Mouse (Mus musculus) thymus, adult 2 months (tissue): ENCODE results near the gene 2200002D01Rik. TPM values are rescaled to one million over a fixed set of nuclear protein-coding genes. Genes with fewer than 3 reads are reported as not detected.

ENCODE experiments used
- DNase-seq: peaks from one replicate; pipeline ENCODE4 v3.0.0; 2021
- H3K27ac ChIP-seq: fragments of 200-500 bp; 2 replicates; pipeline ENCODE4 v1.5.1; 2012; ENCODE audit warnings: low read length, control low read depth; ENCODE audit not compliant: control insufficient read depth, insufficient read depth
- H3K27me3 ChIP-seq: fragments of 200-500 bp; 2 replicates; pipeline ENCODE4 v1.6.1; 2012; ENCODE audit warnings: mild to moderate bottlenecking, low read length, moderate library complexity, mixed read lengths; ENCODE audit not compliant: control insufficient read depth, insufficient read depth
- H3K36me3 ChIP-seq: fragments of 200-500 bp; 2 replicates; pipeline ENCODE4 v1.6.1; 2012; ENCODE audit warnings: mild to moderate bottlenecking, low read length, moderate library complexity; ENCODE audit not compliant: control insufficient read depth, insufficient read depth
- H3K4me1 ChIP-seq: fragments of 200-500 bp; replicated peaks from 2 replicates; pipeline ENCODE4 v1.6.1; 2012; ENCODE audit warnings: low read length; ENCODE audit not compliant: control insufficient read depth, insufficient read depth
- H3K4me3 ChIP-seq: fragments of 200-500 bp; 2 replicates; pipeline ENCODE4 v1.5.1; 2012; ENCODE audit warnings: mild to moderate bottlenecking, low read length, control low read depth, moderate library complexity; ENCODE audit not compliant: control insufficient read depth, insufficient read depth
- CTCF ChIP-seq: fragments of 200-500 bp; IDR thresholded peaks from 2 replicates; pipeline ENCODE4 v1.5.1; 2012; ENCODE audit warnings: mild to moderate bottlenecking, control low read depth, low read length, moderate library complexity, borderline replicate concordance; ENCODE audit not compliant: control insufficient read depth, poor library complexity, insufficient read depth; ENCODE audit errors: extremely low read depth
- POLR2A ChIP-seq: fragments of 200-500 bp; IDR thresholded peaks from 2 replicates; pipeline ENCODE4 v1.6.1; 2012; ENCODE audit warnings: mild to moderate bottlenecking, low read length, control low read depth, moderate library complexity; ENCODE audit not compliant: control insufficient read depth, poor library complexity, insufficient read depth; ENCODE audit errors: extremely low read depth
- WGBS: fragments of 180-500 bp; shearing (Covaris S2); methylation state at CpG from one replicate; pipeline ENCODE4 v1.1.7; 2018; 5-methylcytosine and 5-hydroxymethylcytosine counted together
- polyA plus RNA-seq: library from polyadenylated mRNA; depleted of rRNA; stranded (reverse); fragments of >200 nt; gene quantifications from 2 replicates; pipeline ENCODE4 v1.2.3, GENCODE M21; 2012

The 2200002D01Rik gene
- polyA plus RNA-seq, 1 experiment, result 3.6 TPM

- DNase-seq, result no peak
- 80% methylated on average over 3 of the region's 3 CpGs for WGBS
- Histone ChIP-seq H3K36me3 (no peaks in the 10 kb centered on the region), H3K27ac (no peak overlapping the region), H3K4me3 (no peak overlapping the region), H3K27me3 (peaks cover 10% of the 10 kb centered on the region), H3K4me1 (peaks cover 9% of the 10 kb centered on the region)
- TF ChIP-seq POLR2A (no peak), CTCF (no peak)
Measured at GRCm38 (mm10) chr7:29231517-29231916, 16.7 kb downstream of the 2200002D01Rik start.

GRCm38 (mm10) chr7:29230560-29230959, 17.7 kb downstream of the 2200002D01Rik start:
- no peak for TF ChIP-seq POLR2A
- no peaks in the 10 kb centered on the region for H3K36me3 ChIP-seq
- H3K4me1 ChIP-seq, result peaks cover 9% of the 10 kb centered on the region
- no peak overlapping the region for H3K4me3 ChIP-seq
- 83% methylated on average over 3 of the region's 3 CpGs for WGBS
- no peak overlapping the region for H3K27ac ChIP-seq
- H3K27me3 ChIP-seq, result peaks cover 10% of the 10 kb centered on the region
- DNase-seq, result no peak

GRCm38 (mm10) chr7:29228202-29228601, 20.1 kb downstream of the 2200002D01Rik start:
- Histone ChIP-seq H3K27ac (no peak overlapping the region), H3K4me3 (no peak overlapping the region), H3K27me3 (peaks cover 10% of the 10 kb centered on the region), H3K36me3 (no peaks in the 10 kb centered on the region), H3K4me1 (peaks cover 18% of the 10 kb centered on the region)
- DNase-seq, result no peak
- no peak for TF ChIP-seq POLR2A
- TF ChIP-seq CTCF, result no peak
- WGBS, result 64% methylated on average over 4 of the region's 4 CpGs

- peaks cover 9% of the 10 kb centered on the region for H3K4me1 ChIP-seq
- H3K4me3 ChIP-seq, result no peak overlapping the region
- no peak for TF ChIP-seq CTCF
- no peak for TF ChIP-seq POLR2A
- no peaks in the 10 kb centered on the region for H3K36me3 ChIP-seq
- DNase-seq, result no peak
- no peaks in the 10 kb centered on the region for H3K27me3 ChIP-seq
- WGBS, result 94% methylated on average over 13 of the region's 13 CpGs
- H3K27ac ChIP-seq, result no peak overlapping the region
Measured at GRCm38 (mm10) chr7:29225520-29225919, 22.7 kb downstream of the 2200002D01Rik start.

GRCm38 (mm10) chr7:29224756-29225394, 23.4 kb downstream of the 2200002D01Rik start:
- H3K4me3 ChIP-seq, result no peak overlapping the region
- DNase-seq, result no peak
- WGBS, result 55% methylated on average over 16 of the region's 16 CpGs
- TF ChIP-seq CTCF (no peak), POLR2A (no peak)
- no peaks in the 10 kb centered on the region for H3K36me3 ChIP-seq
- H3K27ac ChIP-seq, result no peak overlapping the region
- peaks cover 9% of the 10 kb centered on the region for H3K4me1 ChIP-seq
- no peaks in the 10 kb centered on the region for H3K27me3 ChIP-seq

- TF ChIP-seq CTCF, result no peak
- TF ChIP-seq POLR2A, result no peak
- no peaks in the 10 kb centered on the region for H3K36me3 ChIP-seq
- DNase-seq, result no peak
- no peak overlapping the region for H3K27ac ChIP-seq
- 87% methylated on average over 15 of the region's 15 CpGs for WGBS
- no peaks in the 10 kb centered on the region for H3K27me3 ChIP-seq
- no peak overlapping the region for H3K4me3 ChIP-seq
- H3K4me1 ChIP-seq, result peaks cover 7% of the 10 kb centered on the region
Measured at GRCm38 (mm10) chr7:29214846-29215245, 33.4 kb downstream of the 2200002D01Rik start.

- H3K36me3 ChIP-seq, result no peaks in the 10 kb centered on the region
- H3K27me3 ChIP-seq, result no peaks in the 10 kb centered on the region
- no peak for DNase-seq
- peaks cover 7% of the 10 kb centered on the region for H3K4me1 ChIP-seq
- H3K27ac ChIP-seq, result no peak overlapping the region
- 86% methylated on average over 2 of the region's 2 CpGs for whole genome bisulfite sequencing
- no peak overlapping the region for H3K4me3 ChIP-seq
- no peak for TF ChIP-seq POLR2A
- no peak for TF ChIP-seq CTCF
Measured at GRCm38 (mm10) chr7:29214236-29214635, 34.0 kb downstream of the 2200002D01Rik start.
